Mouse (Mus musculus): Measurements from ENCODE around the gene Ccdc28b. TPM values are rescaled to one million over a fixed set of nuclear protein-coding genes. Genes with fewer than 3 reads are reported as not detected.

Ccdc28b gene
- polyA plus RNA-seq, 1 experiment from 2014 or later: 75.0 TPM

GRCm38 (mm10) chr4:129620419-129621282 lies 3.1 kb downstream of the Ccdc28b start:
- no peaks in the 10 kb centered on the region for H3K9me3 ChIP-seq
- H3K27ac ChIP-seq: no peak overlapping the region
- H3K4me1 ChIP-seq (replicated peaks): peaks cover 57% of the 10 kb centered on the region
- 93% methylated on average over 11 of the region's 11 CpGs for WGBS
- no peak overlapping the region for H3K4me3 ChIP-seq
- H3K27me3 ChIP-seq (ENCODE audit: insufficient read depth, poor library complexity, severe bottlenecking): no peaks in the 10 kb centered on the region
- H3K36me3 ChIP-seq: peaks cover 30% of the 10 kb centered on the region
- DNase-seq (ENCODE audit: low spot score): no peak

GRCm38 (mm10) chr4:129618786-129619691 lies 4.7 kb downstream of the Ccdc28b start, which contains the start of gene Iqcc:
Gene Iqcc (minus strand): TSS chr4:129619099.
- H3K4me1 ChIP-seq (replicated peaks): peaks cover 41% of the 10 kb centered on the region
- WGBS: 5% methylated on average over 44 of the region's 44 CpGs
- peaks cover 32% of the 10 kb centered on the region for H3K36me3 ChIP-seq
- DNase-seq (ENCODE audit: low spot score): peak; percentile 92
- H3K27me3 ChIP-seq (ENCODE audit: insufficient read depth, poor library complexity, severe bottlenecking): no peaks in the 10 kb centered on the region
- no peaks in the 10 kb centered on the region for H3K9me3 ChIP-seq
- H3K27ac ChIP-seq: peak within 1 kb of the TSS; percentile 91
- peak within 1 kb of the TSS; percentile 68 for H3K4me3 ChIP-seq

DNA sequence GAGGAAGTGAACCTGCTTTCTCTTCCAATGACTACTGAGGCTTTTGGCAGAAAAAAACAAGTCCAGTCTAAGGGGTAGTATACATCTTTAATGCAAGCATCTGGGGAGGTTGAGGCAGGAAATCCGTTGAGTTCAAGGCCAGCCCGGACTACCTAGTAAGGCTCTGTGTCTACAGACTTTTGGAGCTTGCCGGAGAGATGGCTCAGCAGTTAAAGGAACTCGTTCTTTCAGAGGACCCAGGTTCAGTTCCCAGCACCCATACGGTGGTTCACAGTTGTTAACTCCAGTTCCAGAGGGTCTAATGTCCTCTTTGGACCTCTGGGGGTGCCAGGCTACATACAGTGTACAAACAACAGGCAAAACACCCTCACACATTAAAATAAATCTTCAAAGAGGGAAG lies 5.7 kb downstream of the Ccdc28b start:
- Histone ChIP-seq H3K4me3 (peak overlapping the region; percentile 68), H3K9me3 (no peaks in the 10 kb centered on the region), H3K4me1 (replicated peaks) (peaks cover 31% of the 10 kb centered on the region), H3K27ac (peak overlapping the region; percentile 91), H3K27me3 (ENCODE audit: insufficient read depth, poor library complexity, severe bottlenecking) (no peaks in the 10 kb centered on the region), H3K36me3 (peaks cover 32% of the 10 kb centered on the region)
- WGBS: 96% methylated on average over 5 of the region's 5 CpGs
- DNase-seq (ENCODE audit: low spot score): no peak

DNA sequence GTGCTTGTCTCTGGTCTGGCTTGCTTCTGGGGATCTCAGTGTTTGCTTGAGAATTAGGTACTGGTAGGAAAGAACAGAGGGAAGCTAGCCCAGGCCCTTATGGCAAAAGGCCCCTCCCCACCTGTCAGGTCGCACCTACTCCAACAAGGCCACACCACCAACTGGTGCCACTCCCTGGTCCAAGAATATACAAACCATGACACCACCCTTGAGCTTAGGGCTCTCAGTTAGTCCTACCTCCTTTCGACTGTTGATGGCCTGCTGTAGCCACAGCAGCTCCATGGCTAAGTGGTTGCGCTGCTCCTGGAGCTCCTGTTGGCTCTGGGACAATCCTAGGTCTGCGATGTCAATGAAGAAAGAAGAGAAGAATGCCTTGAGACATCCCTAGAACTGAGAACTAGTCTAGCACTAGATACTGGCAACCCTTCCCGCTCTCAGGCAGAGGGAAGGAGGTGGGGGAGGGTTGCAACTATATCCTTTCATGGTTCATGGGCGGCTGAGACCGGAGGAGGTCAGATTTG lies 6.6 kb downstream of the Ccdc28b start:
- no peak for DNase-seq (ENCODE audit: low spot score)
- H3K4me3 ChIP-seq: peak overlapping the region; percentile 7; the same call in 1 of the 2 replicates
- WGBS: 94% methylated on average over 7 of the region's 7 CpGs
- H3K27me3 ChIP-seq (ENCODE audit: insufficient read depth, poor library complexity, severe bottlenecking): no peaks in the 10 kb centered on the region
- no peak overlapping the region for H3K27ac ChIP-seq
- H3K9me3 ChIP-seq: no peaks in the 10 kb centered on the region
- peaks cover 22% of the 10 kb centered on the region for H3K4me1 ChIP-seq (replicated peaks)
- H3K36me3 ChIP-seq: peaks cover 32% of the 10 kb centered on the region

- Histone ChIP-seq H3K4me1 (replicated peaks) (peaks cover 17% of the 10 kb centered on the region), H3K27ac (no peak overlapping the region), H3K27me3 (ENCODE audit: insufficient read depth, poor library complexity, severe bottlenecking) (no peaks in the 10 kb centered on the region), H3K36me3 (peaks cover 32% of the 10 kb centered on the region), H3K4me3 (no peak overlapping the region), H3K9me3 (no peaks in the 10 kb centered on the region)
- DNase-seq (ENCODE audit: low spot score): no peak
- WGBS: 91% methylated on average over 3 of the region's 3 CpGs
These were observed 7.1 kb downstream of the Ccdc28b start for GRCm38 (mm10) chr4:129616631-129617030.

DNA sequence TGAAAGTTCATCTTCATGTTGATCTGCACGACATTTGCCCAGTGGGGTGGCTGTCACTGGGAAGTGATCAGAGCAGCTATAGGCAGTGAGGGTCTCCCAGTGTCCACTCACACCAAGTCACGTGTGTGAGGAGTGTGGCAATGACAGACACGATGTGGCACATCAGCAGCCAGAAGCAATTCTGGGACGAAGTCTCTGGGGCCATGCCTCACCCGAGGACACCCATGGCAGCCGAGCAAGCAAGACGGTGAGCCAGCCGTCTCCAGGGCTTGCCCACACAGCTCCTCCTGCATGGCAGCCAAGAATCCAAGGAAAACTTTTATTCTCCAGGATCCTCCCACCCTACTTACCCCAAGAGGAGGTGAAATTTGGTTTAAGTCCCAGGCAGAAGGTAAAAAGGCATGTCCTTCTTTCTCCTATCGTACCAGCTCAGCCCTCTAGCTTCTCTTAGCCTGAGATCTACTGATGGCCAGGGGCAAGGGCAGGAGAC lies 7.9 kb downstream of the Ccdc28b start:
- Histone ChIP-seq H3K36me3 (peaks cover 28% of the 10 kb centered on the region), H3K27ac (no peak overlapping the region), H3K4me3 (no peak overlapping the region), H3K9me3 (no peaks in the 10 kb centered on the region), H3K27me3 (ENCODE audit: insufficient read depth, poor library complexity, severe bottlenecking) (no peaks in the 10 kb centered on the region), H3K4me1 (replicated peaks) (peaks cover 17% of the 10 kb centered on the region)
- no peak for DNase-seq (ENCODE audit: low spot score)
- WGBS: 89% methylated on average over 9 of the region's 9 CpGs

DNA sequence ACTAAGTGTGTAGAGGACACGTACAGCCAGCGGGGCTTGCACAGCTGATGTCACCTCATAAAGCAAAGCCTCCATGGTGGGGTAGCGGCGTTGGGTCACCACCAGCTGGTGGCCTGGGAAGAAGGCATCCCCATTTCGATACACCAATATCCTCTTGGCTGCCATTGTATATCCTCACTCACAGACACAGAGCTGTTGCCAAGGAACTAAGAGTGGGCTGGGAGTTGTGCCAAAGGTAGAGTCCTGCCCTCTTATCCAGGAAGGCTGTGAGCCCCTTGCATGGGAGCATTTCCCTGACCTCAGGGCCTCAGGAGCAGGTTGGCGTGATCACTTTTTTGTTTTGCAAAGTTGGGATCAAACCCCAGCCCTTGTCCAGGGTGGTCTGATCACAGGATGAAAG lies 9.7 kb downstream of the Ccdc28b start, which contains the start of gene Dcdc2b:
Dcdc2b (minus strand) TSS at position 165 of the 400 bp plus-strand sequence.
- Histone ChIP-seq H3K4me1 (replicated peaks) (peaks cover 14% of the 10 kb centered on the region), H3K9me3 (no peaks in the 10 kb centered on the region), H3K27me3 (ENCODE audit: insufficient read depth, poor library complexity, severe bottlenecking) (no peaks in the 10 kb centered on the region), H3K36me3 (peaks cover 34% of the 10 kb centered on the region), H3K4me3 (no peak within 1 kb of the TSS), H3K27ac (no peak within 1 kb of the TSS)
- whole genome bisulfite sequencing: 90% methylated on average over 6 of the region's 6 CpGs
- DNase-seq (ENCODE audit: low spot score): no peak

DNA sequence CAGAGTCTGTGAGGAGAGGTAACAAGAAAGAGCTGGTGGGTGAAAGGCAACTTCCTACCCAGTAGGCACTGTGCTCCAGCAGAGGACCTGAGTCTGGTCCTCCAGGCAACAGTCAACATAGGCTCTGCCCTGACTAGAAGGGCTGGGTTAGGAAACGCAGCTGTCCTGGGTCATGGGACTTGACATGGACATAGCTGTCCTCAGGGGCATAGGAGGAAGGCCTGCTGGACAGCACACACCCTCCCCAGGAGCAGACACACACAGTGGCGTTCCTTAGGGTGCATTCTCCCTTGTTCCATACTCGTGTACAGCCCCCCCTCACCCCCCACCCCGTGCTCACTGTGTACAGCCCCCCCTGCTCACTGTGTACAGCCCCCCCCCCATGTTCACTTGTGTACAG lies 13.3 kb downstream of the Ccdc28b start:
- Histone ChIP-seq H3K36me3 (peaks cover 44% of the 10 kb centered on the region), H3K4me3 (no peak overlapping the region), H3K9me3 (no peaks in the 10 kb centered on the region), H3K27me3 (ENCODE audit: insufficient read depth, poor library complexity, severe bottlenecking) (no peaks in the 10 kb centered on the region), H3K27ac (no peak overlapping the region), H3K4me1 (replicated peaks) (no peaks in the 10 kb centered on the region)
- WGBS: 72% methylated on average over 4 of the region's 4 CpGs
- no peak for DNase-seq (ENCODE audit: low spot score)

DNA sequence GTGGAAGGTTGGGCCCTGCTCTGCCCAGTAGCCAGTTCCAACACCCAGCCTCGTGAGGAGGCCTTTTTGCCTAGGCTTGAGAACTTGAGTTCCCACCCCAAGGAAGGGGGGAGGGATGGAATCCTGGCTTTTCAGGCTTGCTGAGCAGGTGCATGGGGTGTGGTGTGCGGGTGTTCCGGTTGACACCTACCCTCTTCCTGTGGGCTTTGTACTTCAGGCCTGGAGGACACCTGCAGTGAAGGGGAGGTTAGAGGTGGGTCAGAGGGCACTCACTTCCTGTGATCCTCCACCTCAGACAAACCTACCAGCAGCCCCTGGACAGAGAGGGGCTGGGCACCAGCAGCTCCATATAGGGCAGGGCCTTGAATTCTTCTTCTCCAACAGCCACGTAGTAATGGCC lies 13.7 kb downstream of the Ccdc28b start:
- Histone ChIP-seq H3K27me3 (ENCODE audit: insufficient read depth, poor library complexity, severe bottlenecking) (no peaks in the 10 kb centered on the region), H3K27ac (no peak overlapping the region), H3K4me3 (no peak overlapping the region), H3K36me3 (peaks cover 48% of the 10 kb centered on the region), H3K4me1 (replicated peaks) (no peaks in the 10 kb centered on the region), H3K9me3 (no peaks in the 10 kb centered on the region)
- DNase-seq (ENCODE audit: low spot score): no peak
- 78% methylated on average over 4 of the region's 4 CpGs for WGBS

GRCm38 (mm10) chr4:129609139-129609631 lies 14.6 kb downstream of the Ccdc28b start:
- WGBS: 84% methylated on average over 12 of the region's 12 CpGs
- no peak overlapping the region for H3K4me3 ChIP-seq
- H3K9me3 ChIP-seq: no peaks in the 10 kb centered on the region
- H3K36me3 ChIP-seq: peaks cover 54% of the 10 kb centered on the region
- H3K4me1 ChIP-seq (replicated peaks): no peaks in the 10 kb centered on the region
- H3K27ac ChIP-seq: 0 out of 2 replicates have a peak overlapping the region, but pooled peaks have one; percentile 37
- no peaks in the 10 kb centered on the region for H3K27me3 ChIP-seq (ENCODE audit: insufficient read depth, poor library complexity, severe bottlenecking)
- DNase-seq (ENCODE audit: low spot score): no peak

- peak; percentile 86 for DNase-seq (ENCODE audit: low spot score)
- Histone ChIP-seq H3K27me3 (ENCODE audit: insufficient read depth, poor library complexity, severe bottlenecking) (no peaks in the 10 kb centered on the region), H3K9me3 (no peaks in the 10 kb centered on the region), H3K4me3 (0 out of 2 replicates have a peak overlapping the region, but pooled peaks have one; percentile 7), H3K27ac (peak overlapping the region; percentile 19; the same call in 1 of the 2 replicates), H3K4me1 (replicated peaks) (no peaks in the 10 kb centered on the region), H3K36me3 (peaks cover 60% of the 10 kb centered on the region)
- WGBS: 42% methylated on average over 7 of the region's 7 CpGs
These were observed 15.2 kb downstream of the Ccdc28b start for GRCm38 (mm10) chr4:129608426-129609025.
